Mouse (Mus musculus) intestine, postnatal 0 days (tissue): ENCODE results near the gene Nxph4. TPM values are rescaled to one million over a fixed set of nuclear protein-coding genes. Genes with fewer than 3 reads are reported as not detected.

Experiments used
- ATAC-seq: fragments of 200-750 bp; cut with Nextera tagmentation; 2 replicates; pipeline ENCODE4 v1.8.0; 2017; ENCODE audit warnings: mild to moderate bottlenecking, moderate TSS enrichment, moderate library complexity
- H3K27ac ChIP-seq: fragments of 300-500 bp; sonication (generic); 2 replicates; pipeline ENCODE4 v1.5.1; 2014; ENCODE audit warnings: mild to moderate bottlenecking, low read depth, low read length, moderate library complexity
- H3K27me3 ChIP-seq: fragments of 300-500 bp; sonication (generic); replicated peaks from 2 replicates; pipeline ENCODE4 v1.6.1; 2014; ENCODE audit warnings: low read length, mixed read lengths; ENCODE audit not compliant: control insufficient read depth, insufficient read depth
- H3K36me3 ChIP-seq: fragments of 300-500 bp; sonication (generic); 2 replicates; pipeline ENCODE4 v1.6.1; 2014; ENCODE audit warnings: mild to moderate bottlenecking, moderate library complexity; ENCODE audit not compliant: control insufficient read depth, insufficient read depth
- H3K4me1 ChIP-seq: fragments of 300-500 bp; sonication (generic); replicated peaks from 2 replicates; pipeline ENCODE4 v1.6.1; 2014; ENCODE audit warnings: antibody characterized with exemption, low read length, mixed read lengths; ENCODE audit not compliant: control insufficient read depth, insufficient read depth
- H3K4me2 ChIP-seq: fragments of 300-500 bp; sonication (generic); replicated peaks from 2 replicates; pipeline ENCODE4 v1.6.1; 2014; ENCODE audit warnings: low read depth, mild to moderate bottlenecking, moderate library complexity
- H3K4me3 ChIP-seq: fragments of 300-500 bp; sonication (generic); 2 replicates; pipeline ENCODE4 v1.5.1; 2014; ENCODE audit warnings: low read depth, low read length
- H3K9ac ChIP-seq: fragments of 300-500 bp; sonication (generic); 2 replicates; pipeline ENCODE4 v1.6.1; 2014; ENCODE audit warnings: mild to moderate bottlenecking, low read depth, low read length
- H3K9me3 ChIP-seq: fragments of 300-500 bp; sonication (generic); 2 replicates; pipeline ENCODE4 v1.6.1; 2016; ENCODE audit warnings: mixed run types; ENCODE audit not compliant: control insufficient read depth
- CTCF ChIP-seq: sonication (generic); IDR thresholded peaks from 2 replicates; pipeline ENCODE4 v1.5.1; 2016; ENCODE audit warnings: low read depth, mild to moderate bottlenecking, control low read depth, antibody characterized with exemption, moderate library complexity
- WGBS: fragments of 180-500 bp; shearing (Covaris S2); extraction: QIAGEN DNeasy Blood & Tissue Kit; methylation state at CpG from one replicate; pipeline ENCODE4 v1.1.7; 2014; 5-methylcytosine and 5-hydroxymethylcytosine counted together
- polyA plus RNA-seq: library from polyadenylated mRNA; unstranded; fragments of >200 nt; fragmentation: Nextera tagmentation; extraction: Ambion mirVana; gene quantifications from 2 replicates; pipeline ENCODE4 v1.2.1, GENCODE M21; 2015

Gene Nxph4
- polyA plus RNA-seq, 1 experiment from 2014 or later: 2.9 TPM

GRCm38 (mm10) chr10:127537854-127538583, 3.7 kb upstream of the Nxph4 start:
- no peak overlapping the region for H3K27ac ChIP-seq
- TF ChIP-seq CTCF: peak; percentile 92
- H3K27me3 ChIP-seq: peaks cover 40% of the 10 kb centered on the region
- H3K4me1 ChIP-seq: peaks cover 3% of the 10 kb centered on the region; the same call in 1 of the 2 replicates
- H3K4me3 ChIP-seq: no peak overlapping the region
- H3K4me2 ChIP-seq: no peak overlapping the region
- H3K9ac ChIP-seq: no peak overlapping the region
- ATAC-seq: peak; percentile 17; the same call in 1 of the 2 replicates
- H3K36me3 ChIP-seq: peaks cover 46% of the 10 kb centered on the region
- 32% methylated on average over 7 of the region's 7 CpGs for WGBS
- H3K9me3 ChIP-seq: no peaks in the 10 kb centered on the region

- H3K27ac ChIP-seq: no peak overlapping the region
- peak; percentile 71 for TF ChIP-seq CTCF
- 16% methylated on average over 8 of the region's 8 CpGs for WGBS
- no peak overlapping the region for H3K4me2 ChIP-seq
- peaks cover 3% of the 10 kb centered on the region; the same call in 1 of the 2 replicates for H3K4me1 ChIP-seq
- peaks cover 53% of the 10 kb centered on the region for H3K27me3 ChIP-seq
- H3K9me3 ChIP-seq: no peaks in the 10 kb centered on the region
- H3K4me3 ChIP-seq: no peak overlapping the region
- peaks cover 35% of the 10 kb centered on the region for H3K36me3 ChIP-seq
- no peak overlapping the region for H3K9ac ChIP-seq
- no peak for ATAC-seq
These were observed 2.4 kb upstream of the Nxph4 start for GRCm38 (mm10) chr10:127536586-127537314.

GRCm38 (mm10) chr10:127534929-127535384, 598 bp upstream of the Nxph4 start:
- peaks cover 17% of the 10 kb centered on the region for H3K36me3 ChIP-seq
- H3K9ac ChIP-seq: no peak overlapping the region
- peaks cover 3% of the 10 kb centered on the region; the same call in 1 of the 2 replicates for H3K4me1 ChIP-seq
- WGBS: under 1% methylated on average over 24 of the region's 30 CpGs
- no peak for TF ChIP-seq CTCF
- no peak overlapping the region for H3K27ac ChIP-seq
- no peaks in the 10 kb centered on the region for H3K9me3 ChIP-seq
- H3K27me3 ChIP-seq: peaks cover 71% of the 10 kb centered on the region
- peak overlapping the region; percentile 44 for H3K4me3 ChIP-seq
- no peak for ATAC-seq
- peak overlapping the region; percentile 75 for H3K4me2 ChIP-seq

GRCm38 (mm10) chr10:127531548-127531947, 2.8 kb downstream of the Nxph4 start:
- ATAC-seq: no peak
- H3K9me3 ChIP-seq: no peaks in the 10 kb centered on the region
- peaks cover 99% of the 10 kb centered on the region for H3K27me3 ChIP-seq
- no peak overlapping the region for H3K4me3 ChIP-seq
- H3K9ac ChIP-seq: no peak overlapping the region
- H3K36me3 ChIP-seq: no peaks in the 10 kb centered on the region
- TF ChIP-seq CTCF: no peak
- peaks cover 3% of the 10 kb centered on the region; the same call in 1 of the 2 replicates for H3K4me1 ChIP-seq
- no peak overlapping the region for H3K27ac ChIP-seq
- H3K4me2 ChIP-seq: no peak overlapping the region
- 7% methylated on average over 4 of the region's 4 CpGs for WGBS

GRCm38 (mm10) chr10:127530945-127531344, 3.4 kb downstream of the Nxph4 start:
- Histone ChIP-seq H3K4me1 (peaks cover 7% of the 10 kb centered on the region), H3K4me2 (no peak overlapping the region), H3K4me3 (no peak overlapping the region), H3K9me3 (no peaks in the 10 kb centered on the region), H3K27me3 (peaks cover 99% of the 10 kb centered on the region), H3K36me3 (no peaks in the 10 kb centered on the region), H3K27ac (no peak overlapping the region), H3K9ac (no peak overlapping the region)
- WGBS: 2% methylated on average over 19 of the region's 25 CpGs
- ATAC-seq: no peak
- no peak for TF ChIP-seq CTCF

- H3K4me3 ChIP-seq: no peak overlapping the region
- H3K9ac ChIP-seq: no peak overlapping the region
- peaks cover 88% of the 10 kb centered on the region for H3K27me3 ChIP-seq
- no peaks in the 10 kb centered on the region for H3K36me3 ChIP-seq
- no peak overlapping the region for H3K4me2 ChIP-seq
- H3K27ac ChIP-seq: no peak overlapping the region
- H3K9me3 ChIP-seq: no peaks in the 10 kb centered on the region
- peaks cover 3% of the 10 kb centered on the region; the same call in 1 of the 2 replicates for H3K4me1 ChIP-seq
- no peak for ATAC-seq
- no peak for TF ChIP-seq CTCF
- 8% methylated on average over 17 of the region's 17 CpGs for WGBS
These were observed 6.9 kb downstream of the Nxph4 start for GRCm38 (mm10) chr10:127527481-127527880.
